Mouse (Mus musculus): ENCODE data around the gene Cldn34b2. TPM values are rescaled to one million over a fixed set of nuclear protein-coding genes. Genes with fewer than 3 reads are reported as not detected.
A peak's percentile ranks its signal among the peaks of the same experiment; 100 is the strongest.
"Not testable (repeated sequence)": the region's sequence is repeated elsewhere in the genome, so short reads cannot be mapped to it uniquely, and the experiment has no call there.

Cldn34b2 gene
- polyA plus RNA-seq, 1 experiment = 1.4 TPM

DNA sequence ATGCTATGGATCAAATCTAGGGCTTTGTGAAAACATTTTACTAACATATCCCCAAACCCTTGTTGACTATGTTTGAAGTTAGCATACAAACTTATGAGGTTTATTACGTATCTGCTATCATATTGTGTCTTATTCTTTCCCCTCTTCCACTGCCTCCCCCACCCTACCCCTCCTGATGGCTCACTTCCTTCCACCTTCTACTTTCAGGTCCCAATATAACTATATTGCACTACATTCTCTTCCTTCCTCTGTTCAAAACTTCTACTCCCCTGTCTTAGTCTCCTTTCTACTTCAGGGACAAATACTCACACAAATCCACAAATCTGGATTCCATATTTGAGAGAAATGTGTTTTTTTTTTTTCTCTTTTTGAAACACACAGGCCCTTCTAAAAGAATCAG, 35.3 kb upstream of the Cldn34b2 start:
- TF ChIP-seq POLR2A (IDR thresholded peaks at IDR 0.05; ENCODE audit: borderline replicate concordance, control insufficient read depth, low read depth, low read length) = no peak
- 19% methylated on average over 1 of the region's 1 CpGs for WGBS
- Histone ChIP-seq H3K27ac (ENCODE audit: control insufficient read depth, insufficient read depth, low read depth, low read length, poor library complexity) (no peak overlapping the region), H3K4me3 (replicated peaks; ENCODE audit: control insufficient read depth, low read depth, low read length) (no peak overlapping the region), H3K4me1 (ENCODE audit: control insufficient read depth, insufficient read depth, low read length) (no peaks in the 10 kb centered on the region)

DNA sequence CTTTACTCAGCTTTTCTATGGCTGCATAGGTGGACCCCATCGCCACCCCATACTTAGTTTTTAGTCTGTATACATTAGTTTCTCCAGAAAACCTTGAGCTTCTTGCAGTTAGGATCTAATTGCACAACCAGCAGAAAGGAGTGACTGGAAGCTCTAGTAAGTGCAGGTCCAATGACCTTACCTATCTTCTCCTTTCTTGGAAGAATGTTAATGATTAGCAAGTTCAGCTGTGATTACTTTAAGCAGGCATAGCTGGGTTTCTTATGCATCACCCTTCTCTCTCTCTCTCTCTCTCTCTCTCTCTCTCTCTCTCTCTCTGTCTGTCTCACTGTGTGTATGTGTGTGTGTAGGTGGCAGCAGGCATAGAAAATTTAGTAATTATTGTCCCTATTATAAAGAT, 23.7 kb upstream of the Cldn34b2 start:
- WGBS = 82% methylated on average over 1 of the region's 1 CpGs
- Histone ChIP-seq H3K4me3 (replicated peaks; ENCODE audit: control insufficient read depth, low read depth, low read length) (no peak overlapping the region), H3K4me1 (ENCODE audit: control insufficient read depth, insufficient read depth, low read length) (no peaks in the 10 kb centered on the region), H3K27ac (ENCODE audit: control insufficient read depth, insufficient read depth, low read depth, low read length, poor library complexity) (no peak overlapping the region)
- no peak for TF ChIP-seq POLR2A (IDR thresholded peaks at IDR 0.05; ENCODE audit: borderline replicate concordance, control insufficient read depth, low read depth, low read length)
- no peak for TF ChIP-seq CTCF (IDR thresholded peaks at IDR 0.05; ENCODE audit: control insufficient read depth, insufficient read depth, low read length)

DNA sequence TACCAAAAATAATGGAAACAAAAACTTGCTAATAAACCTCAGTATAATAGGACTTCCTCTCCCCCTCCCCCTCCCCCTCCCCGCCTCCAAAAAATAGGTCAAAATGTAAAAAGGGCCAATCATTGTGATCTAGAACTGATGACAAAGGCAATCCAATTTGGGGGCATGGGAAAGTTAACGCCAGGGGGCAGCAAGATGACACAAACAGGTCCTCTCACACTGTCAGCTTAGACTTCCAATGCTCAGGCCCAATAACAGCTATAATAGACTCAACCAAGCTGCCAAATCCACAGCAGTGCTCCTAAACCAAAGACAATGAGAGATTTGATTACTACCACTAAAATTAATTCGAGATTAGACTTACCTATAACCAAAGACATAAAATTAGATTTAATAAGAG, 16.5 kb upstream of the Cldn34b2 start:
- Histone ChIP-seq H3K27ac (ENCODE audit: control insufficient read depth, insufficient read depth, low read depth, low read length, poor library complexity) (no peak overlapping the region), H3K4me3 (replicated peaks; ENCODE audit: control insufficient read depth, low read depth, low read length) (no peak overlapping the region), H3K4me1 (ENCODE audit: control insufficient read depth, insufficient read depth, low read length) (no peaks in the 10 kb centered on the region)
- TF ChIP-seq POLR2A (IDR thresholded peaks at IDR 0.05; ENCODE audit: borderline replicate concordance, control insufficient read depth, low read depth, low read length) = no peak
- TF ChIP-seq CTCF (IDR thresholded peaks at IDR 0.05; ENCODE audit: control insufficient read depth, insufficient read depth, low read length) = peak; percentile 61
- 3% methylated on average over 3 of the region's 3 CpGs for WGBS

DNA sequence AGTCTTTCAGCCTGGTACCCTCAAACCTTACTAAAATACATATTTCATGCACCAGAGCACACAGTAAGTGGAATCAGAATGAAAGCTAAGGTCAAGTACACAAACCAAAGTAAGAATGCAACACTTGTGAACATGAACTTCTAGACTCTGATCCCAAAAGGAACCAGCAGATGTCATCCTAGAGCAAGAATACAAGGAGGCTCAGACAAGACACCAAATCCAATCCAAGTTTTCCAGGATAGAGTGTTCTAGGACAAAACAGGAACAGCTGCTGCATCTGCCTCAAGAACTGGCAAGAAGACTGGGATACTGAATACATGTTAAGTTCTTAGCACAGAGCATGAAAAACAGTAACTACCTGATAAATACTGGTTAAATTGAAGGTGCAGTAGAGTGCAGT, 30.2 kb downstream of the Cldn34b2 start:
- TF ChIP-seq CTCF (IDR thresholded peaks at IDR 0.05; ENCODE audit: control insufficient read depth, insufficient read depth, low read length) (no peak), POLR2A (IDR thresholded peaks at IDR 0.05; ENCODE audit: borderline replicate concordance, control insufficient read depth, low read depth, low read length) (no peak)
- Histone ChIP-seq H3K27ac (ENCODE audit: control insufficient read depth, insufficient read depth, low read depth, low read length, poor library complexity) (no peak overlapping the region), H3K4me3 (replicated peaks; ENCODE audit: control insufficient read depth, low read depth, low read length) (no peak overlapping the region), H3K4me1 (ENCODE audit: control insufficient read depth, insufficient read depth, low read length) (no peaks in the 10 kb centered on the region)

DNA sequence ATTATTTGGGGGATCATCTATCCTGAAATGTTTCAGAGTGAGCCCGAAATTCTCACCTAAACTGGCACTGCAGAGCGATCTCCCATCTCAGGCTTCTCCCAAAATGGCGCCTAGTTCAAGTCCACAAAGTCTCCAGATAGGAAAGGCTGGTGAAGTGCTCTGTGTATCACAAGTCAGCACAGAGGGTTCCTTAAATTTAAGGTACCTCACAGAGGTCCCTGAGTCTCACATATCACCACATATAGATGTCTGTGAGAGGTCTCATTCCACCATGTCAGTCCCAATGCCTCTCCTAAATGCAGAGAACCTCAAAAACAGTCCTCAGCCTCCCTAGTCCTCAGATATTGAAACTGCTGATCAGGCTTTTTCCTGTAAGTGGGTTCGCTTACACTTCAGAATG, 34.6 kb downstream of the Cldn34b2 start, which contains the start of gene Magea2:
Gene Magea2 (minus strand): TSS at position 101 of the 400 bp plus-strand sequence.
- not testable (repeated sequence) for H3K27ac ChIP-seq (ENCODE audit: control insufficient read depth, insufficient read depth, low read depth, low read length, poor library complexity); H3K4me3 ChIP-seq (replicated peaks; ENCODE audit: control insufficient read depth, low read depth, low read length); H3K4me1 ChIP-seq (ENCODE audit: control insufficient read depth, insufficient read depth, low read length)
- 77% methylated on average over 4 of the region's 4 CpGs for WGBS

DNA sequence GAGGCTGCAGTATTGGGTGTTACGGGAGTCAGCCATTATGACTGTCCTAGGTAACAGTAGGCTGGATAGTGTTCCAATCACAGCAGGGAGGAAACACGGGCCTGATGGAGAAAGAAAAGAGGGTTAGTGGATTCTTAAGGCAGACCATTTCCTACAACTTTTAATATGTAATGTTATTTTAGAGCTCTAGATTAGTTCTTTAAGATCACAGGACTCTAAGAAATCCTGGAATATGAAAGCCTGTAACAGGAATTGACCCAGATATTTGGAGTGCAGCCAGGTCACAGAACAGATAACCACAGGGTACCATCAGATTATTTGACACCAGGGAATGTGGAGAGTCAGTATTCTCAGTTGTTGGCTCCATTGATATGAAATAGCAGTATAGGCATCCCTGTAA, 38.5 kb downstream of the Cldn34b2 start, which contains the start of gene Magea1:
Gene Magea1 (minus strand): TSS at position 101 of the 400 bp plus-strand sequence.
- not testable (repeated sequence) for H3K27ac ChIP-seq (ENCODE audit: control insufficient read depth, insufficient read depth, low read depth, low read length, poor library complexity); H3K4me3 ChIP-seq (replicated peaks; ENCODE audit: control insufficient read depth, low read depth, low read length); H3K4me1 ChIP-seq (ENCODE audit: control insufficient read depth, insufficient read depth, low read length)
- 67% methylated on average over 1 of the region's 2 CpGs for WGBS

Other genes with a start within 250 kb of the Cldn34b2 start
- gene Cldn34b1, start 238.1 kb downstream of the Cldn34b2 start, polyA plus RNA-seq (2011; ENCODE audit: insufficient read depth, insufficient read length, low replicate concordance, missing spikeins) = not detected in 2 replicates
- not detected in 2 replicates for gene Magea6, start 192.4 kb downstream of the Cldn34b2 start, polyA plus RNA-seq (2011; ENCODE audit: insufficient read depth, insufficient read length, low replicate concordance, missing spikeins)
- gene Magea3, start 178.9 kb downstream of the Cldn34b2 start, polyA plus RNA-seq (2011; ENCODE audit: insufficient read depth, insufficient read length, low replicate concordance, missing spikeins) = not detected in 2 replicates
- not detected in 2 replicates for gene Magea8, start 132.6 kb downstream of the Cldn34b2 start, polyA plus RNA-seq (2011; ENCODE audit: insufficient read depth, insufficient read length, low replicate concordance, missing spikeins)
- gene Magea5, start 65.3 kb downstream of the Cldn34b2 start, polyA plus RNA-seq (2011; ENCODE audit: insufficient read depth, insufficient read length, low replicate concordance, missing spikeins) = not detected in 2 replicates
- not detected in 2 replicates for gene Magea1, start 38.6 kb downstream of the Cldn34b2 start, polyA plus RNA-seq (2011; ENCODE audit: insufficient read depth, insufficient read length, low replicate concordance, missing spikeins)
- not detected in 2 replicates for gene Magea2, start 34.7 kb downstream of the Cldn34b2 start, polyA plus RNA-seq (2011; ENCODE audit: insufficient read depth, insufficient read length, low replicate concordance, missing spikeins)
- gene Sat1, start 88.0 kb upstream of the Cldn34b2 start, polyA plus RNA-seq (2011; ENCODE audit: insufficient read depth, insufficient read length, low replicate concordance, missing spikeins) = 133 and 282 TPM in 2 replicates
- gene Acot9, start 134.0 kb upstream of the Cldn34b2 start, polyA plus RNA-seq (2011; ENCODE audit: insufficient read depth, insufficient read length, low replicate concordance, missing spikeins) = 9.3 and 32.8 TPM in 2 replicates
- gene Prdx4, start 212.3 kb upstream of the Cldn34b2 start, polyA plus RNA-seq (2011; ENCODE audit: insufficient read depth, insufficient read length, low replicate concordance, missing spikeins) = 14.2 and 27.3 TPM in 2 replicates

Measured in bone marrow, adult 2 months (tissue).